Mouse (Mus musculus) small intestine, adult 2 months (tissue): ENCODE measurements around the gene Lbhd2. TPM values are rescaled to one million over a fixed set of nuclear protein-coding genes. Genes with fewer than 3 reads are reported as not detected.

Source experiments
- H3K27ac ChIP-seq: fragments of 200-500 bp; 2 replicates; pipeline ENCODE4 v1.5.1; 2012; ENCODE audit warnings: low read depth, low read length, control low read depth, inconsistent platforms; ENCODE audit not compliant: insufficient read depth
- H3K27me3 ChIP-seq: fragments of 200-500 bp; 2 replicates; pipeline ENCODE4 v1.6.1; 2012; ENCODE audit warnings: mild to moderate bottlenecking, moderate library complexity, low read length, inconsistent platforms; ENCODE audit not compliant: control insufficient read depth, insufficient read depth
- H3K36me3 ChIP-seq: fragments of 200-500 bp; 2 replicates; pipeline ENCODE4 v1.6.1; 2012; ENCODE audit warnings: mild to moderate bottlenecking, low read length, control low read depth, inconsistent platforms; ENCODE audit not compliant: control insufficient read depth, insufficient read depth
- H3K4me1 ChIP-seq: fragments of 200-500 bp; 2 replicates; pipeline ENCODE4 v1.6.1; 2012; ENCODE audit warnings: low read length, inconsistent platforms, mixed read lengths; ENCODE audit not compliant: control insufficient read depth, insufficient read depth, insufficient read length
- H3K4me3 ChIP-seq: fragments of 200-500 bp; 2 replicates; pipeline ENCODE4 v1.5.1; 2012; ENCODE audit warnings: low read depth, mild to moderate bottlenecking, control low read depth, inconsistent platforms, low read length, moderate library complexity
- CTCF ChIP-seq: fragments of 200-500 bp; IDR thresholded peaks from 2 replicates; pipeline ENCODE4 v1.5.1; 2012; ENCODE audit warnings: low read depth, mild to moderate bottlenecking, control low read depth, inconsistent platforms, low read length, moderate library complexity, mixed read lengths; ENCODE audit not compliant: insufficient replicate concordance, insufficient read length; ENCODE audit errors: extremely low read depth
- POLR2A ChIP-seq: fragments of 200-500 bp; IDR thresholded peaks from 2 replicates; pipeline ENCODE4 v1.6.1; 2012; ENCODE audit warnings: low read depth, mild to moderate bottlenecking, control low read depth, inconsistent platforms, low read length, moderate library complexity
- WGBS: fragments of 180-500 bp; shearing (Covaris S2); methylation state at CpG from one replicate; pipeline ENCODE4 v1.1.7; 2018; 5-methylcytosine and 5-hydroxymethylcytosine counted together
- polyA plus RNA-seq: library from polyadenylated mRNA; depleted of rRNA; stranded (reverse); fragments of >200 nt; gene quantifications from 2 replicates; pipeline ENCODE4 v1.2.3, GENCODE M21; 2012

Lbhd2 gene
- polyA plus RNA-seq, 1 experiment, result not detected

DNA sequence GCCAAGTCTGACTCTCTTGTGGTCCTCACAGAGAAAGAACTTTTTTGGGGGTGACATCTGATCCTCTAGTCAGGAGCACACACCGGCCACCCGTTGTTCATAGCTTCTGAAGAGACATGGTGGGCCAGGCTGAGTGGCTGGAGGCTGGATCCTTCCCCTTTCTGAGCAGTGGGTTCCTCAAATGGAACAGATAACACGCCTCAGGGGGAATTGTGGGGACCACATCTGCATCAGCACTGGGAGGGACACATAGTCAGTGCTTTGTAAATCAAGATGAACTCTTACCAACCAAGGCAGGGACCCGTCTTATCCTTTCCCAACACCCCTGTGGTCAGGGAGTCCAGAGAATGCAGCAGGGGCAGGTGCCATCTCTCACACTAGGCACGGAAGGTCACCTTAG is 13.3 kb downstream of the Lbhd2 start:
- peak overlapping the region; percentile 27 for H3K4me3 ChIP-seq
- 72% methylated on average over 5 of the region's 5 CpGs for WGBS
- H3K27ac ChIP-seq, result peak overlapping the region; percentile 74; the same call in 1 of the 2 replicates
- H3K36me3 ChIP-seq, result peaks cover 24% of the 10 kb centered on the region
- TF ChIP-seq CTCF (no peak), POLR2A (no peak)
- H3K27me3 ChIP-seq, result no peaks in the 10 kb centered on the region
- peaks cover 11% of the 10 kb centered on the region for H3K4me1 ChIP-seq

DNA sequence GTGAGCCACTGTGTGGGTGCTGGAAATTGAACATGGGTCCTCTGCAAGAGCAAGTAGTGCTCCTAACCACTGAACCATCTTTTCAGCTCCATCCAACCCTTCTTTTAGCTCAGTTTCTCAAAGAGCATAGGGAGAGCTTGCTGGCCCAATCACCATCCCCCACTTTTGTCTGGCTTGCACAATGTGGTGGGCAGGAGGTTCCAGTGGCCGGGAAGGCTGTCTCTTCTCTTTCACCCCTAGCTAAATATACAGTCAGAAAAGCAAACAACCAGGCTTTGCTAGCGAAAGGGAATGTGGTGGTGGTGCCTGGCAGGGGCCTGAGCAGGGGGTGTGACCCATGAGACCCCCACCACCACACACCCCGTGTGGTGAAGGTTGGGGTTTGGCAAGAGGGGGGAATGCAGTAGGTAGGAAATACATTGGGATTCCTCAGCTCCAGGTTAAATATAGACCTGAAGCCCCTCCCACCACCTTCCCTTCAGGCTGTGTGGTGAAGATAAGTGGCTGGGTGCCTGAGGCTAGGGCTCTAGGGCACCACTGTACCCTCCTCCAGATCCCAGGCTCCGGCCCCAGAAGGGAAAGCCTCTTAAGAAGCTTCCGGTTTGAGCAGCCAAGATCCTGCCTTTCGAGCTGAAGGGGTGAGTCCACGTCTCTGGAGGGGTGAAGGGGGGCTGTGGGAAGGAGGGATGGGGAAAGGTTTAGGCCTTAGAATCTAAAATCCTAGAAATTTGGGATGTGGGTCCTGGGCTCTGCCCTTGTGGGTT is 14.5 kb downstream of the Lbhd2 start:
- Histone ChIP-seq H3K4me1 (peaks cover 15% of the 10 kb centered on the region), H3K36me3 (peaks cover 26% of the 10 kb centered on the region), H3K4me3 (peak overlapping the region; percentile 62), H3K27me3 (no peaks in the 10 kb centered on the region), H3K27ac (peak overlapping the region; percentile 88)
- WGBS, result 41% methylated on average over 7 of the region's 7 CpGs
- peak; percentile 38; the same call in 1 of the 2 replicates for TF ChIP-seq POLR2A
- no peak for TF ChIP-seq CTCF

DNA sequence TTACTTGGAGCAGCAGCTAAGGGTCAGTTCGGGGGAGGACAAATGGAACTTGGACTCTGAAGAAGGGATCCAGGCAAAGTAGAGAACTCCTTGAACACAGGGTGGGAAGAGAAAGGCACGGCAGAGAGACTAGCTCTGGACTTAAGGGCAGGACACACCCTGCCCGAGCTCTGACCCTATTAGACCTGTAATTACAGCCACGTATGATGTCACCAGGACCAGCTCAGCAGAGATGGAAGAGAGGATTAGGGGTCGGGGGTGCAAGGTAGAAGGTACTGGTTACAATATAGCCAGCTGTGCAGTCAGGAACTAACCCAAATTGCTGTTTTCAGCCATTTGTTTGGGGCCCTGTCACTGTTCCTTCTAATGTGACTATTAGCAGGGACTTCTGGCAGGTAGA is 16.2 kb downstream of the Lbhd2 start:
- peak overlapping the region; percentile 62 for H3K4me3 ChIP-seq
- peak overlapping the region; percentile 88 for H3K27ac ChIP-seq
- WGBS, result 37% methylated on average over 5 of the region's 5 CpGs
- peaks cover 36% of the 10 kb centered on the region for H3K36me3 ChIP-seq
- TF ChIP-seq CTCF, result no peak
- TF ChIP-seq POLR2A, result no peak
- no peaks in the 10 kb centered on the region for H3K27me3 ChIP-seq
- H3K4me1 ChIP-seq, result peaks cover 17% of the 10 kb centered on the region

DNA sequence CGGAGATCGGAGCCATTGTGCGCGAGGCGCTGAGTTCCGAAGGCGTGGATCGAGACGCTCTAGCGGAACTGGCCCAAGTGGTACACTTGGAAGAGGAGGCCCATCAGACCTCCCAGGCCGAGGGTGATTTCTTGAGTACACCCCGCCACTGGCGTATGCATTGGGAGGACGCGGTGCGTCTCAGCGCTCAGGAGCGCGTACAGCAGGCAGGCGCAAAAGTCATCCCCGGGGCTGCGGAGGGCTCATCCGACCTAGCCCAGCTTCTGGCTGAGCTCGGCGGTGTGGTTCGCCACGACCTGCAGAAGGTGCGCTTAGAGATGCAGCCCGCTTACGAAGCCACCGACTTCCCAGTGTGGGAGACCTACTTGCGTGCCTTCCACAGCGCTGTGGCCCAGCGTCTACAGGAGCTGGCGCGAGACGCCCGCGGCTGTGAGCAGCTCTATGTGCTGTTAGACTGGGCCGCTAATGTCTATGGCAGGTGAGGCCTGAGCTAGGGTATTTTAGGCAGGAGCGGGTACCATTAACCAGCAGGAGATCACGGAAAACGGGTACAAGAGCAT is 17.0 kb downstream of the Lbhd2 start:
- peak overlapping the region; percentile 69; the same call in 1 of the 2 replicates for H3K27ac ChIP-seq
- TF ChIP-seq POLR2A, result no peak
- no peak for TF ChIP-seq CTCF
- peak overlapping the region; percentile 58 for H3K4me3 ChIP-seq
- WGBS, result 21% methylated on average over 43 of the region's 43 CpGs
- H3K27me3 ChIP-seq, result no peaks in the 10 kb centered on the region
- H3K4me1 ChIP-seq, result peaks cover 25% of the 10 kb centered on the region
- peaks cover 38% of the 10 kb centered on the region for H3K36me3 ChIP-seq

DNA sequence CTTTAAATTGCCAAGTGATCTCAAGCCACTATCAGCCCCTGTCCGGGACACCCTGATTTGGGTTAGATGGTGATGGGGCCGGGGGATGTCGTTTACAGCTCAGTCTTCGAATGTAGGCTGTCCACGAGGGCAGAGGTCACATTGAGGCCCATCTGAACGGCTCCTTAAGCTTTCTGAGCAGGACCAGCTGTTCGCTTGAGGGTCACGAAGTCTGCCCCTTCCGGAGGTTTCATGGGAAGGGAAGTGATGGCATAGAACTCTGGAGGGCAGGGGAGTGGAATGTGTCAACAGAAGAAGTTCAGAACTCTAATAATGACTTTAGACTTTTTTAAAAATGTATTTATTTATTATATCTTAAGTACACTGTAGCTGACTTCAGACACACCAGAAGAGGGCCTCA is 17.9 kb downstream of the Lbhd2 start:
- TF ChIP-seq POLR2A (no peak), CTCF (no peak)
- H3K4me1 ChIP-seq, result peaks cover 31% of the 10 kb centered on the region
- H3K27ac ChIP-seq, result no peak overlapping the region
- WGBS, result 31% methylated on average over 9 of the region's 9 CpGs
- H3K36me3 ChIP-seq, result peaks cover 42% of the 10 kb centered on the region
- no peaks in the 10 kb centered on the region for H3K27me3 ChIP-seq
- peak overlapping the region; percentile 58 for H3K4me3 ChIP-seq

DNA sequence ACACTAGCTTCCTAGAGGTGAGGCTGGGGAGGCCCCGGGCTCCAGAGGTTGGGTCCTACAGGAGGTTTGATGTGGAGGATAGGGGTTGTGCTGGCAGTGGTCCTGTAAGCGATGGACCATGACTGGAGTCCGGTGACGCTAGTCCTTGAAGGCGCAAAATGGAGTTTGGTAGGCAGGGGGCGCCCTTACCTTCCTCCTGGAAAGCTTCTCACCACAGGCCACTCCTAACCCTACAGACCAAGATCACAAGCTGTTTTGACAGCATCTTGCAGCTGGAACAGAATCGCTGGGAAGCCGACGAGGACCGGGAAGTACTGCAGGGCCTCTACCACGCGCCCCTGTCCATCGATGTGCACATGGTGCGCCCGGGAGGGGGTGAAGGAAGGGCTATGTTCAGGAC is 18.6 kb downstream of the Lbhd2 start:
- no peaks in the 10 kb centered on the region for H3K27me3 ChIP-seq

DNA sequence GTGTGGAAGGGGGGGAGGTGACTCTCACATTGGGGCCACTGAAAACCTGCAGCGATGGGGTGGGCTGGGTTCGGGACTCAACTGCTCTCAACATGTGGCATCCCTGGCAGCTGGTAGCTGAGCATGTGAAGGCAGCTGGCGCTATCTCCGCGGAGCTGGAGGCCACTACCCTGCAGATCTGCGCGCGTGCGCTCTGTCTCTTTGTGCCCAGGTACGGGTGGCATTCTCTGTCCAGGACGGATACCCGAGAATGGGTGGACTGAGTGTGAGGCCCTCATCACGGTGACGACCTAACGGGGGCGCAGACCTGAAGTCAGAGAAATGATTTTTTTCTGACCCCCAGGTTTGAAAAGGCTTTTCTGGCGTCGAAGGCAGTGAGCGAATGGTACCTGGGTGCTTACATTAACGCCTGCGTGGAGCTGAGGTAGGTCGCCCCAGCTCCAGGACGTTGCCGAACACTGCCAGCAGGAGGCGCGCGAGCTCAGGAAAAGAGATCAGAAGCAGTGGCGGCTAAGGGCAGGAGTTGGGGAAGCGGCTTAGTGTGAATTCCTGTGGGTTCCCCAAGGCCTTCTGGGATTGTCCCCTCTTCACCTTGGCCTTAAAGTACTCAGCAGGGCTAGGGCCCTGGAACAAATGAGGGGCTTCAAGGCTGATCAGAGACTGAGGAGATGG is 19.3 kb downstream of the Lbhd2 start:
- no peaks in the 10 kb centered on the region for H3K27me3 ChIP-seq
- H3K4me1 ChIP-seq, result peaks cover 38% of the 10 kb centered on the region
- no peak overlapping the region for H3K27ac ChIP-seq
- WGBS, result 17% methylated on average over 29 of the region's 29 CpGs
- TF ChIP-seq CTCF (peak; percentile 92), POLR2A (no peak)
- peak overlapping the region; percentile 35 for H3K4me3 ChIP-seq
- H3K36me3 ChIP-seq, result peaks cover 49% of the 10 kb centered on the region

More for the DNA sequence above, 18.6 kb downstream of the Lbhd2 start:
- H3K4me3 ChIP-seq, result peak overlapping the region; percentile 35
- WGBS, result 4% methylated on average over 15 of the region's 15 CpGs
- no peak overlapping the region for H3K27ac ChIP-seq
- H3K36me3 ChIP-seq, result peaks cover 42% of the 10 kb centered on the region
- TF ChIP-seq CTCF, result peak; percentile 75; the same call in 1 of the 2 replicates
- no peak for TF ChIP-seq POLR2A
- peaks cover 33% of the 10 kb centered on the region for H3K4me1 ChIP-seq
